Mouse (Mus musculus): Measurements from ENCODE around the gene Pygb.

DNA sequence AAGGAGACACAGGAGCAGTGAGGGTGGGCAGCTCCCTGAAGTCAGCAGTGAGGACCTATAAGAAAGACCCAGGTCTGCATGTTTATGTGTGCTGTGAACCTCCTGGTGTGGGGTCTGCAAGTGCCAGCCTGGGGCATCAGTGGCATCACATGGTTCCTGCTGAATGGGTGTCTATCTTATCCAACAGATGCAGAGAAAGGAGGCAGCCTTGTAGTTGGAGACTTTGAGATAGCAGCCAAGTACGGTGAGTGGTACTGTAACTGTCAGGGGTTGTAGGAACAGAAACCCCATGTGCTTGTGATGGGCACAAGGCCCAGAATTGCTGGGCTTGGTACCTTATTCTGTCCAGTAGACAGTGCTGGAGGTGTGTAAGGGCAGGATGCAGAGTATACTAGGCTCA is 17.9 kb upstream of the Pygb start:
- no peak for TF ChIP-seq CTCF (IDR thresholded peaks at IDR 0.05; ENCODE audit: low read depth)
- 0 out of 2 replicates have a peak, but pooled peaks have one; percentile 19 for TF ChIP-seq EP300 (IDR thresholded peaks at IDR 0.05; ENCODE audit: low read depth)
